Mouse (Mus musculus) layer of hippocampus, adult 11-12 months (tissue): ENCODE measurements at regions not wholly inside any gene's neighbourhood (a gene's known extent, or its start where the extent isn't known, plus 50 kb on each side); places are given as distances from the start of the nearest gene placed in this dataset.
"Not testable (repeated sequence)": the region's sequence is repeated elsewhere in the genome, so short reads cannot be mapped to it uniquely, and the experiment has no call there.

Source experiments
- DNase-seq: peaks from one replicate; pipeline ENCODE4 v3.0.0; 2022; ENCODE audit warnings: low spot score

GRCm38 (mm10) chr17:16516173-16516572, 547.7 kb upstream of the Zfp960 start:
- DNase-seq: no peak

DNA sequence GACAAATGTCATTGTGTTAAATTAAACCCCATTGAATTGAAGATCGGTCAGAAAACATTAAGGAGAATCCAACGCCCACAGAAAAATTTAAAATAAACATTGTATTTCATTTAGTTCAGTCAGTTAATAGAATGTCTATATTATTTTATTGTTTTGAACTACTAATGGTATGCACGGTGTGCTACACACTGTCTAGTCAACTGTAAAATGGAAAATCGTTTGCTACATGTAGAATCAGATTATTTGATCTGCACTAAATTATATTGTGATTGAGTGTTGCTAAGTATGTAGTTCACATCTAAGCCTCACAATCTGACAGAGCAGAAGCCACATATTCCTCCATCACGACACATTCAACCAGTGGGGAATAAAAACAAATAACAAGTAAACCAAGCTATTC, 570.0 kb upstream of the Zfp960 start:
- no peak for DNase-seq

- DNase-seq: no peak
Measured at GRCm38 (mm10) chr17:16493546-16493945, 570.4 kb upstream of the Zfp960 start.

GRCm38 (mm10) chr17:16492551-16492950, 571.4 kb upstream of the Zfp960 start:
- no peak for DNase-seq

DNA sequence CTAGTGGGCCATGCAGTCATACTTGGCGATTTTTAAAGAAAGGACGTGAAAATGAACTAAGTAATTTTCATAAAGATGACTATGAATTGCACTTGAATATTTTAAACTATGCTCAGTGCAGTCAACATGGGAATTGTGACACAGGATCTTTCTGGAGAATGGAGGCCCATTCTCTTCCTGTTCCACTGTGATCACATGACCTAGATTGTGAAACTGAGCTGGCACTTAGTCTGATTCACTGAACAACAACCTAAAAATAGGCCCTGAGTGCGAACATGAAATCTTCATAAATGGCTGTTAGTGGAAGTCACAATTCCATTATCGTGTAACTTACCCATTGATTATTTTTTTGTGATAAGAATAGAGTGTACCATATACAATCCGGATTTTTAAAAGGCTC, 577.6 kb upstream of the Zfp960 start:
- DNase-seq: no peak

DNA sequence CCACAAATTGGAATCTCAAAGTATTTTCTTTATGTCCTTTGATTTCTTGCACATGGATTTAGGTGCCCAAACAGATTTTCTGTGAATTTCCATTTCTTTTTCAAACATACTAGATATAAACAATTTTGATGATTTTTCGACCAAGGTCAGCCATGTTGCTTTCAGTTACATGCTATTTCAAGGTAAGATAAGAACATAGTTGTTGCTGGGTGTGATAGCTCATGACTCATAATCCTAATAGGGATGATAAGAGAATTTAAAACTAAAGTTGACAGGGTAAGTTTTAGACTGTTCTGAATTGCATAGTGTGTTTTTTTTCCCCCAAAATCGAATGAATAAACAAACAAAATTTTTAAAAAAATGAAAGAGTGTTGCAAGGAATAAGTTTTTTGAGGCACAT, 579.9 kb upstream of the Zfp960 start:
- no peak for DNase-seq

- DNase-seq: no peak
Measured at GRCm38 (mm10) chr17:16481722-16482121, 582.2 kb upstream of the Zfp960 start.

- DNase-seq: no peak
Measured at GRCm38 (mm10) chr17:16480579-16480978, 583.3 kb upstream of the Zfp960 start.

DNA sequence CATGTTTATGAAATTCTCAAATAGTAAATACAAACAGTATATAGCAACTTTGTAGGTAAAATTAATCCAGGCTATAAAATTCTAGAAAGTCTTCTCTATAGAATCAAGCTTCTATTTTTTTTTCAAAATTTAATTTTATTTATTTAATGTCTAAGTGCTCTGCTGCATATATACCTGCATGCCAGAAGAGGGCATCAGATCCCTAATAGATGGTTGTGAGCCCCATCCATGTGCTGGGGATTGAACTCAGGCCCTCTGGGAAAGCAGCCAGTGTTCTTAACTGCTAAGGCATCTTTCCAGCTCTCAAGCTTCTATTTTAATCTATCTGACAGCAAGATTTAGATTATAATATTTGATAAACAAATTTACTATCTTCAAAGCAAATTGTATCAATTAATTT, 602.7 kb upstream of the Zfp960 start:
- no peak for DNase-seq

DNA sequence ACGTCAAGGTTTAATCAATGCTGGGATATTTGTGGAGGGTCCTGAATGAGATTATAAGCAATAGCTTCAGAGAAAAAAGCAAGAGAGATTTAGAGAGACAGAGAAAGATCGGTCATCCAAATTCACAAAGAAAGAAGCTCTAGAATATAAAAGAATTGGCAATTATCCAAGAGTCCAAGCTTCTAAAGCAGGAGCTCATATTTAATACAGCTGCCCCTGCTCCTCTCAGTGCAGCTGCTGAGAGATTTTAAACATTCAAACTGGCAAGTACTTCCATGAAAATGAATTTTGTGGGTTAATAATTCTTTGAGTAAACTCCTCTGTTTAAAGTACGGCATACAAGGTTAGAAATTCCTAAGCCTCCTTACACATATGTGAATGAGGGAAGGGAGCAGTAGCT, 610.8 kb upstream of the Zfp960 start:
- DNase-seq: no peak

DNA sequence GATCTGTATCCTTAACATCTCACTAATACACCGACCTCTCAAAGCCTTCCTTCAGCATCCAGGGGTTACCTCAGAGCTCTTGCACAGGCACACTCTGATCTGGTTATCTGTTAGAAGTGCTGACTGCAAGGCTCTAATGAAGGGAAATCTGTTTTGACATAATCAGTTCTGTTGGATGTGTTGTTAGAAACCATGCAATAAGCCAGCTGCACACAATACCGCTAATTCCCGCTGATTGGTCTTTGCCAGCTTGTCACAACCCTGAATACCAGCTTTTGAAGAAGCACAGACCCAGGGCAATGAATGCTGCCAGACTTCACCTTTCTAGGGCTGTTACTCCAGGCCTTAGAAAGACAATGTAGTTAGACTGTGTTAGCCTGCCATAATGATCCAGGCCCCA, 613.7 kb upstream of the Rgmb start:
- no peak for DNase-seq

DNA sequence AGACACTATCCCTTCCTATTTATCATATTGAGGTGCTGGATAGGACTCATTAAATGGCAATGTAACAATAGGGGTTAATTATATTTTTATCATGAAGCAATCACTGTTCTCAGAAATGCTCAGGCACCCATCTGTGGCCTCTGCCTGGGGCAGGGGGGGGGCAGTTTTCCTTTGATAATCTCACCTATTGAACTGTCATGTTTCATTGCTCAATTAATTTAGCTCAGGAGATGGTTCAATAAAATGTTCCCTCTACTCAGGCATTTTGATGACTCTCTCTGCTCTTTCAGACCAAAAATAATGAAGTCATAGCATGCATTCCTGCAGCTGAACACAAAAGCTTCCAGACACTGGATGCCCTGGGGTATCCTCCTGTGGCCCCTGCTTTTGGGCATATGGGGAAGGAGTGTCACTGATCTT, 564.4 kb upstream of the Rgmb start:
- no peak for DNase-seq

- not testable (repeated sequence) for DNase-seq
Measured at GRCm38 (mm10) chr17:16374855-16375221, 544.0 kb upstream of the Rgmb start.

GRCm38 (mm10) chr17:16374119-16374854, 543.4 kb upstream of the Rgmb start:
- not testable (repeated sequence) for DNase-seq

- DNase-seq: no peak
Measured at GRCm38 (mm10) chr17:16372976-16373375, 542.1 kb upstream of the Rgmb start.

- DNase-seq: no peak
Measured at GRCm38 (mm10) chr17:16344061-16344460, 513.2 kb upstream of the Rgmb start.

- no peak for DNase-seq
Measured at GRCm38 (mm10) chr17:16342785-16343184, 511.9 kb upstream of the Rgmb start.

- peak; percentile 4 for DNase-seq
Measured at GRCm38 (mm10) chr17:16339720-16340470, 509.1 kb upstream of the Rgmb start.

DNA sequence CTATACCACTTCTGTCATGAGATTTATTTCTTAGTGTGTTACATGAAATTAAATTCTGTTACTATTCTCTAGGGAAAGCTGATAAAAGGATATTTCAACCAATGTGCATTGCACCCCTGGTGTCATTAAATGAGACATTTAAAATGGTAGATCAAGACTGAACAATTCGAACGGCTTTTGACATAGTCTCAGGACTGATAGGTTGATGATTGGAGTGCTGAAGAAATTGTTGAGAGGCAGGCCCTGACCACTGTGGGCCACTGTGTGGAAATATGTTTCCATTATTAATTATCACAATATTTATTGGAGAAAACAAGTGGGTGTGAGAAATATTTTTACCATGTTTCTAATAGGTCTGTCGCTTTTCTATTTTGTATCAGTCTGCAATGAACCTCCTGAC, 481.1 kb upstream of the Rgmb start:
- no peak for DNase-seq

- no peak for DNase-seq
Measured at GRCm38 (mm10) chr17:16311196-16311873, 480.5 kb upstream of the Rgmb start.

GRCm38 (mm10) chr17:16301776-16302175, 470.9 kb upstream of the Rgmb start:
- DNase-seq: no peak

GRCm38 (mm10) chr17:16298553-16298952, 467.7 kb upstream of the Rgmb start:
- no peak for DNase-seq
